Mouse (Mus musculus): ENCODE measurements at regions not wholly inside any gene's neighbourhood (a gene's known extent, or its start where the extent isn't known, plus 50 kb on each side); places are given as distances from the start of the nearest gene placed in this dataset.

GRCm38 (mm10) chr9:59153945-59154344 lies 117.7 kb upstream of the Neo1 start:
- no peak for DNase-seq (ENCODE audit: low spot score in 2 of 2)

- no peak for DNase-seq (ENCODE audit: low spot score in 2 of 2)
These were observed 116.9 kb upstream of the Neo1 start for GRCm38 (mm10) chr9:59153126-59153525.

- DNase-seq (ENCODE audit: low spot score in 2 of 2), result no peak
These were observed 108.1 kb upstream of the Neo1 start for GRCm38 (mm10) chr9:59144256-59144800.

GRCm38 (mm10) chr9:59143610-59144009 lies 107.4 kb upstream of the Neo1 start:
- DNase-seq (ENCODE audit: low spot score in 2 of 2), result no peak

- peak in 1 of 2 experiments; percentile 40 for DNase-seq (ENCODE audit: low spot score in 2 of 2)
These were observed 98.2 kb upstream of the Neo1 start for GRCm38 (mm10) chr9:59134171-59135041.

GRCm38 (mm10) chr9:59129699-59130340 lies 93.6 kb upstream of the Neo1 start:
- peak in 1 of 2 experiments; percentile 72 for DNase-seq (ENCODE audit: low spot score in 2 of 2)

- DNase-seq (ENCODE audit: low spot score in 2 of 2), result no peak
These were observed 93.0 kb upstream of the Neo1 start for GRCm38 (mm10) chr9:59129252-59129651.

- DNase-seq (ENCODE audit: low spot score in 2 of 2), result no peak
These were observed 91.8 kb upstream of the Neo1 start for GRCm38 (mm10) chr9:59128023-59128422.

GRCm38 (mm10) chr9:59125886-59126285 lies 89.6 kb upstream of the Neo1 start:
- DNase-seq (ENCODE audit: low spot score in 2 of 2), result no peak

GRCm38 (mm10) chr9:59116561-59116960 lies 80.3 kb upstream of the Neo1 start:
- no peak for DNase-seq (ENCODE audit: low spot score in 2 of 2)

- DNase-seq (ENCODE audit: low spot score in 2 of 2), result no peak
These were observed 77.6 kb upstream of the Neo1 start for GRCm38 (mm10) chr9:59113859-59114258.

GRCm38 (mm10) chr9:59099738-59100137 lies 63.5 kb upstream of the Neo1 start:
- no peak for DNase-seq (ENCODE audit: low spot score in 2 of 2)

- DNase-seq (ENCODE audit: low spot score in 2 of 2), result peak in 1 of 2 experiments; percentile 57
These were observed 61.3 kb upstream of the Neo1 start for GRCm38 (mm10) chr9:59097564-59097963.

GRCm38 (mm10) chr9:59096551-59097268 lies 60.5 kb upstream of the Neo1 start:
- DNase-seq (ENCODE audit: low spot score in 2 of 2), result peak in 1 of 2 experiments; percentile 20

- no peak for DNase-seq (ENCODE audit: low spot score in 2 of 2)
These were observed 59.4 kb upstream of the Neo1 start for GRCm38 (mm10) chr9:59095626-59096025.

- DNase-seq (ENCODE audit: low spot score in 2 of 2), result no peak
These were observed 57.9 kb upstream of the Neo1 start for GRCm38 (mm10) chr9:59094106-59094505.

GRCm38 (mm10) chr9:59091179-59091578 lies 54.9 kb upstream of the Neo1 start:
- no peak for DNase-seq (ENCODE audit: low spot score in 2 of 2)

GRCm38 (mm10) chr9:59087704-59088103 lies 51.5 kb upstream of the Neo1 start:
- DNase-seq (ENCODE audit: low spot score in 2 of 2), result no peak

- DNase-seq (ENCODE audit: low spot score in 2 of 2), result no peak
These were observed 50.9 kb upstream of the Neo1 start for GRCm38 (mm10) chr9:59087112-59087511.

GRCm38 (mm10) chr9:59086556-59087102 lies 50.4 kb upstream of the Neo1 start:
- DNase-seq (ENCODE audit: low spot score in 2 of 2), result no peak

Measured in cerebellum, postnatal 4 days (tissue).